Mouse (Mus musculus) intestine, embryonic 14.5 days (tissue): Measurements from ENCODE around the gene Rptor. TPM values are rescaled to one million over a fixed set of nuclear protein-coding genes. Genes with fewer than 3 reads are reported as not detected.

Source experiments
- ATAC-seq: fragments of 200-750 bp; cut with Nextera tagmentation; replicated peaks from 2 replicates; pipeline ENCODE4 v1.8.0; 2017; ENCODE audit warnings: low read depth, moderate number of reproducible peaks, moderate TSS enrichment, moderate library complexity; ENCODE audit not compliant: low FRiP score, low TSS enrichment
- DNase-seq: peaks from one replicate; pipeline ENCODE4 v3.0.0-alpha.2; 2018; ENCODE audit warnings: low spot score
- H3K27ac ChIP-seq: fragments of 300-500 bp; sonication (generic); 2 replicates; pipeline ENCODE4 v1.5.1; 2014; ENCODE audit warnings: low read depth, mild to moderate bottlenecking, control low read depth
- H3K27me3 ChIP-seq: fragments of 300-500 bp; sonication (generic); replicated peaks from 2 replicates; pipeline ENCODE4 v1.6.1; 2014; ENCODE audit warnings: low read length, control low read depth; ENCODE audit not compliant: control insufficient read depth, insufficient read depth
- H3K36me3 ChIP-seq: fragments of 300-500 bp; sonication (generic); 2 replicates; pipeline ENCODE4 v1.6.1; 2014; ENCODE audit warnings: low read length, control low read depth; ENCODE audit not compliant: control insufficient read depth, insufficient read depth
- H3K4me1 ChIP-seq: fragments of 300-500 bp; sonication (generic); replicated peaks from 2 replicates; pipeline ENCODE4 v1.6.1; 2014; ENCODE audit warnings: low read length, control low read depth, mixed read lengths; ENCODE audit not compliant: control insufficient read depth, insufficient read depth
- H3K4me2 ChIP-seq: fragments of 300-500 bp; sonication (generic); 2 replicates; pipeline ENCODE4 v1.6.1; 2014; ENCODE audit warnings: low read length
- H3K4me3 ChIP-seq: fragments of 300-500 bp; sonication (generic); 2 replicates; pipeline ENCODE4 v1.5.1; 2014; ENCODE audit warnings: low read depth, low read length, control low read depth, mixed read lengths
- H3K9ac ChIP-seq: fragments of 300-500 bp; sonication (generic); 2 replicates; pipeline ENCODE4 v1.6.1; 2014; ENCODE audit warnings: mild to moderate bottlenecking, low read length
- H3K9me3 ChIP-seq: fragments of 300-500 bp; sonication (generic); 2 replicates; pipeline ENCODE4 v1.6.1; 2016; ENCODE audit warnings: low read length, control low read depth; ENCODE audit not compliant: control insufficient read depth
- WGBS: fragments of 180-500 bp; shearing (Covaris S2); extraction: QIAGEN DNeasy Blood & Tissue Kit; methylation state at CpG from one replicate; pipeline ENCODE4 v1.1.7; 2014; 5-methylcytosine and 5-hydroxymethylcytosine counted together
- polyA plus RNA-seq: library from polyadenylated mRNA; unstranded; fragments of >200 nt; fragmentation: Nextera tagmentation; extraction: Ambion mirVana; gene quantifications from 2 replicates; pipeline ENCODE4 v1.2.1, GENCODE M21; 2014

Gene Rptor
- polyA plus RNA-seq, 1 experiment from 2014 or later: 12.9 TPM

GRCm38 (mm10) chr11:119817362-119817837, 214.7 kb downstream of the Rptor start:
- no peak overlapping the region for H3K9ac ChIP-seq
- no peaks in the 10 kb centered on the region for H3K27me3 ChIP-seq
- 65% methylated on average over 3 of the region's 3 CpGs for WGBS
- ATAC-seq (no peak), DNase-seq (no peak)
- no peaks in the 10 kb centered on the region for H3K9me3 ChIP-seq
- no peak overlapping the region for H3K4me2 ChIP-seq
- H3K4me1 ChIP-seq: no peaks in the 10 kb centered on the region
- no peak overlapping the region for H3K4me3 ChIP-seq
- peaks cover 51% of the 10 kb centered on the region for H3K36me3 ChIP-seq
- no peak overlapping the region for H3K27ac ChIP-seq

DNA sequence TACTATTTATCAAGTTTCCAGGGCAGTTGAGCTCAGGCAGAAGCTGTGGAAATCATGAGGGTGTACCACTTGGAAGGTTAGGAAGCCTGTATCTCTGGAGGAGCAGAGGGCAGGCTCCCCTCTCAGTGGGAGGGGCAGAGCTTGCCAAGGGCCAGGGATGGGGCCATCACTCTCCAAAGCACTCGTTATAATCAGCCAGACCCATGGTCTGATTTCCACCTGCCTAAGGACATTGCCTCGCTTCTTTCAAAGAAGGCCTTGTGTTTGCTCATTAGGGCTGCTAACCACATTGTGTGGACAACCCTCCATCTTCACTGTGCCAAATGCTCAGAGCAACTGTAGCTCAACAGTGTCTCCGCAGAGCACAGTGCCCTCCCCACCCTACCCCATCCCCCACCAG, 215.2 kb downstream of the Rptor start:
- Histone ChIP-seq H3K4me1 (no peaks in the 10 kb centered on the region), H3K27ac (no peak overlapping the region), H3K4me3 (no peak overlapping the region), H3K36me3 (peaks cover 53% of the 10 kb centered on the region), H3K4me2 (no peak overlapping the region), H3K9ac (no peak overlapping the region), H3K9me3 (no peaks in the 10 kb centered on the region), H3K27me3 (no peaks in the 10 kb centered on the region)
- WGBS: 70% methylated on average over 3 of the region's 3 CpGs
- no peak for ATAC-seq
- no peak for DNase-seq

GRCm38 (mm10) chr11:119821514-119821913, 218.8 kb downstream of the Rptor start:
- DNase-seq: no peak
- ATAC-seq: no peak
- Histone ChIP-seq H3K4me1 (no peaks in the 10 kb centered on the region), H3K9me3 (no peaks in the 10 kb centered on the region), H3K27ac (no peak overlapping the region), H3K36me3 (peaks cover 61% of the 10 kb centered on the region), H3K27me3 (no peaks in the 10 kb centered on the region), H3K9ac (no peak overlapping the region), H3K4me2 (no peak overlapping the region), H3K4me3 (no peak overlapping the region)
- WGBS: 88% methylated on average over 9 of the region's 9 CpGs

DNA sequence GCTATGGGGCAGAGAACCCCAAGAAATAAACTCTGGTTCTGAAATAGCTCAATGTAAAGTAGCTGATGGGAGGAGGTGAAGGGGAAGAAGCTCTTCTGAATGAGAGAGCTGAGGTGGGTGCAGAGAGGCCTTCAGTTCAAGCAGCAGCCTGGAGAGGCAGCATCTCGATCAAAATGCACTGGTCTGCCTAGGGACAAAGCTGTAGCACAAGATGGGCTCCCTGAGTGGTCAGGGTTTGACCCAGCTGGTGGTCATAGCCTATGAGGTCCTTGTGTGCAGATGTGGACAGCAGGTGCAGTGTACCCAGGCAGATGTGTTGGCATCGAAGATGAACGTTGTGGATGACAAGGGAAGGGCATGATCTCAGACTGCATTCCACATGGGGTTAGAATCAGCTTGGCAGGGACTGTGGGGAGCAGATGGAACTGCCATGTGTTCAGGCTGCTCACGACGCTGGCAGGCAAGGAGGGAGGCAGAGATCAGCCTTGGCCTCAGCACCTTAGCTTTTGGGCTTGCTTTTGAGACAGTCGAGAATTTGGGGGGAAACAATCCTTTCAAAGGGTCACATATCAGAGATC, 221.5 kb downstream of the Rptor start:
- DNase-seq: no peak
- Histone ChIP-seq H3K36me3 (peaks cover 45% of the 10 kb centered on the region), H3K27ac (no peak overlapping the region), H3K9me3 (no peaks in the 10 kb centered on the region), H3K4me2 (no peak overlapping the region), H3K4me3 (no peak overlapping the region), H3K27me3 (no peaks in the 10 kb centered on the region), H3K4me1 (no peaks in the 10 kb centered on the region), H3K9ac (no peak overlapping the region)
- ATAC-seq: no peak
- 85% methylated on average over 6 of the region's 6 CpGs for WGBS

DNA sequence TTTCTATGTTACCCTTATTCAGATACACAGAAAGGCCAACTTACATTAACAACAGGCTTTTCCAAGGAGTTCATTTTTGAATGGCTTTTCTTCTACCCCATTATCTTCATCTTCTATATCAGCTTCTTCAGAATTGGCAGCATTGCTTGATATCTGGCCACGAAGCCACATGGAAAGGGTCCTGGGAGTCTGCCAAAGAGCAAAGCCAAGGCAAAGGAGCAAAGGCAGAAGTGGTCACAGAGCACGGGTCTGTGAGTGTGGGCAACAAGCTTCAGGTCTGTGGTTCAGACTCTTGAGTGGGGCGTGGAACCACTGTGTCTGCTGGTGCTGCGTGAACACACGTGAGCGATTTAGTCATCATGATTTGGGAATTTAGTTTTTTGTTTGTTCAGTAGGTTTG, 223.1 kb downstream of the Rptor start:
- H3K4me1 ChIP-seq: no peaks in the 10 kb centered on the region
- 95% methylated on average over 6 of the region's 6 CpGs for WGBS
- DNase-seq: no peak
- H3K9me3 ChIP-seq: no peaks in the 10 kb centered on the region
- no peak overlapping the region for H3K9ac ChIP-seq
- no peak overlapping the region for H3K4me3 ChIP-seq
- no peak overlapping the region for H3K4me2 ChIP-seq
- H3K36me3 ChIP-seq: peaks cover 41% of the 10 kb centered on the region
- no peak overlapping the region for H3K27ac ChIP-seq
- no peak for ATAC-seq
- no peaks in the 10 kb centered on the region for H3K27me3 ChIP-seq

- Histone ChIP-seq H3K27me3 (no peaks in the 10 kb centered on the region), H3K4me1 (no peaks in the 10 kb centered on the region), H3K9me3 (no peaks in the 10 kb centered on the region), H3K36me3 (peaks cover 41% of the 10 kb centered on the region), H3K9ac (no peak overlapping the region), H3K4me3 (no peak overlapping the region), H3K27ac (no peak overlapping the region), H3K4me2 (no peak overlapping the region)
- WGBS: 85% methylated on average over 4 of the region's 4 CpGs
- ATAC-seq: no peak
- DNase-seq: no peak
These were observed 223.5 kb downstream of the Rptor start for GRCm38 (mm10) chr11:119826239-119826638.

- Histone ChIP-seq H3K27ac (no peak overlapping the region), H3K4me2 (no peak overlapping the region), H3K4me1 (no peaks in the 10 kb centered on the region), H3K4me3 (no peak overlapping the region), H3K36me3 (peaks cover 37% of the 10 kb centered on the region), H3K9me3 (no peaks in the 10 kb centered on the region), H3K27me3 (no peaks in the 10 kb centered on the region), H3K9ac (no peak overlapping the region)
- DNase-seq (no peak), ATAC-seq (no peak)
- 88% methylated on average over 3 of the region's 3 CpGs for WGBS
These were observed 226.4 kb downstream of the Rptor start for GRCm38 (mm10) chr11:119829116-119829515.

GRCm38 (mm10) chr11:119831682-119832081, 229.0 kb downstream of the Rptor start:
- H3K4me3 ChIP-seq: no peak overlapping the region
- DNase-seq: no peak

GRCm38 (mm10) chr11:119833311-119833710, 230.6 kb downstream of the Rptor start:
- Histone ChIP-seq H3K4me3 (no peak overlapping the region), H3K4me2 (no peak overlapping the region), H3K27me3 (no peaks in the 10 kb centered on the region), H3K36me3 (peaks cover 18% of the 10 kb centered on the region), H3K9me3 (no peaks in the 10 kb centered on the region), H3K4me1 (no peaks in the 10 kb centered on the region), H3K9ac (no peak overlapping the region), H3K27ac (no peak overlapping the region)
- ATAC-seq (no peak), DNase-seq (no peak)

More at GRCm38 (mm10) chr11:119831682-119832081, 229.0 kb downstream of the Rptor start:
- Histone ChIP-seq H3K4me1 (no peaks in the 10 kb centered on the region), H3K9ac (no peak overlapping the region), H3K27ac (no peak overlapping the region), H3K27me3 (no peaks in the 10 kb centered on the region), H3K4me2 (no peak overlapping the region), H3K9me3 (no peaks in the 10 kb centered on the region), H3K36me3 (peaks cover 19% of the 10 kb centered on the region)
- no peak for ATAC-seq
- WGBS: 69% methylated on average over 7 of the region's 7 CpGs
